Mouse (Mus musculus) MEL (cell line): ENCODE measurements around the gene Stk19.

ENCODE experiments used
- CHD1 ChIP-seq: IDR thresholded peaks from 2 replicates; pipeline ENCODE4 v1.6.1; 2012; ENCODE audit warnings: low read depth, mild to moderate bottlenecking, inconsistent platforms, low read length, improper control_type of control experiment
- CTCF ChIP-seq, 3 experiments: IDR thresholded peaks in 2 of 3; conservative IDR thresholded peaks in 1 of 3; 2 replicates each; pipeline ENCODE4 v1.5.1; 2011 to 2012; ENCODE audit warnings: low read length in 3 of 3, low read depth in 2 of 3, mild to moderate bottlenecking in 2 of 3, improper control_type of control experiment in 1 of 3, inconsistent platforms in 1 of 3, mixed read lengths in 1 of 3, moderate library complexity in 1 of 3; ENCODE audit not compliant: control insufficient read depth in 1 of 3, insufficient read depth in 1 of 3, poor library complexity in 1 of 3, severe bottlenecking in 1 of 3
- EP300 ChIP-seq, 2 experiments: IDR thresholded peaks; 2 replicates each; pipeline ENCODE4 v1.6.1; 2011; ENCODE audit warnings: improper control_type of control experiment in 2 of 2, low read length in 2 of 2, low read depth in 1 of 2, mild to moderate bottlenecking in 1 of 2
- HCFC1 ChIP-seq: IDR thresholded peaks from 2 replicates; pipeline ENCODE4 v1.6.1; 2012; ENCODE audit warnings: low read depth, mild to moderate bottlenecking, inconsistent platforms, low read length, improper control_type of control experiment, moderate library complexity
- JUND ChIP-seq: IDR thresholded peaks from 2 replicates; pipeline ENCODE4 v1.6.1; 2011; ENCODE audit warnings: low read depth, mild to moderate bottlenecking, improper control_type of control experiment, low read length
- MAX ChIP-seq: IDR thresholded peaks from 2 replicates; pipeline ENCODE4 v1.6.1; 2011; ENCODE audit warnings: low read length, improper control_type of control experiment
- MYC ChIP-seq: IDR thresholded peaks from 2 replicates; pipeline ENCODE4 v1.6.1; 2011; ENCODE audit warnings: low read depth, mild to moderate bottlenecking, low read length, improper control_type of control experiment, moderate library complexity
- POLR2AphosphoS5 ChIP-seq: IDR thresholded peaks from 2 replicates; pipeline ENCODE4 v1.6.1; 2012; ENCODE audit warnings: low read depth, borderline replicate concordance, mild to moderate bottlenecking, inconsistent platforms, low read length, moderate library complexity, mixed read lengths
- RAD21 ChIP-seq: IDR thresholded peaks from 2 replicates; pipeline ENCODE4 v1.6.1; 2011; ENCODE audit warnings: mild to moderate bottlenecking, low read depth, low read length, improper control_type of control experiment
- RCOR1 ChIP-seq: IDR thresholded peaks from 2 replicates; pipeline ENCODE4 v1.6.1; 2012; ENCODE audit warnings: low read depth, mild to moderate bottlenecking, inconsistent platforms, low read length, improper control_type of control experiment
- SMC3 ChIP-seq: IDR thresholded peaks from 2 replicates; pipeline ENCODE4 v1.6.1; 2011; ENCODE audit warnings: low read depth, low read length, improper control_type of control experiment
- UBTF ChIP-seq: IDR thresholded peaks from 2 replicates; pipeline ENCODE4 v1.6.1; 2012; ENCODE audit warnings: low read depth, mild to moderate bottlenecking, inconsistent platforms, low read length, improper control_type of control experiment, moderate library complexity, borderline replicate concordance; ENCODE audit not compliant: insufficient read depth
- USF1 ChIP-seq: IDR thresholded peaks from 2 replicates; pipeline ENCODE4 v1.6.1; 2014; ENCODE audit warnings: low read depth, mild to moderate bottlenecking, inconsistent platforms, low read length, improper control_type of control experiment, moderate library complexity
- ZC3H11A ChIP-seq: IDR thresholded peaks from 2 replicates; pipeline ENCODE4 v1.6.1; 2012; ENCODE audit warnings: low read depth, mild to moderate bottlenecking, inconsistent platforms, low read length, improper control_type of control experiment

- TF ChIP-seq SMC3 (no peak), POLR2AphosphoS5 (no peak), EP300 (IDR thresholded peaks at IDR 0.05; ENCODE audit: low read depth in 1 of 2, low read length in 2 of 2) (no peak), ZC3H11A (no peak), CTCF (IDR thresholded peaks at IDR 0.05 in 2 of 3, conservative IDR thresholded peaks at IDR 0.05 in 1 of 3; ENCODE audit: control insufficient read depth in 1 of 3, insufficient read depth in 1 of 3, low read depth in 2 of 3, low read length in 3 of 3, poor library complexity in 1 of 3, severe bottlenecking in 1 of 3) (no peak), RAD21 (no peak), UBTF (no peak), USF1 (no peak), MYC (no peak), CHD1 (no peak), JUND (no peak), HCFC1 (no peak), MAX (no peak), RCOR1 (no peak)
Observed at GRCm38 (mm10) chr17:34861704-34862415, 25.1 kb upstream of the Stk19 start.
